Mouse (Mus musculus) kidney, adult 2 months (tissue): ENCODE results near the gene Hoxd8.

Source experiments
- CTCF ChIP-seq: fragments of 200-500 bp; conservative IDR thresholded peaks from 2 replicates; pipeline ENCODE4 v1.5.1; 2011; ENCODE audit warnings: low read depth, mild to moderate bottlenecking, control low read depth, low read length, moderate library complexity, mixed read lengths; ENCODE audit not compliant: insufficient read depth, insufficient read length
- POLR2A ChIP-seq: fragments of 200-500 bp; IDR thresholded peaks from one replicate; pipeline ENCODE4 v1.6.1; 2011; ENCODE audit warnings: low read depth, low read length, control low read depth

GRCm38 (mm10) chr2:74681594-74682531 is 22.6 kb upstream of the Hoxd8 start:
- no peak for TF ChIP-seq CTCF
- no peak for TF ChIP-seq POLR2A
